Mouse (Mus musculus) cerebellum, postnatal 10 days (tissue): Measurements from ENCODE around the gene Lypd9.
"Not testable (repeated sequence)": the region's sequence is repeated elsewhere in the genome, so short reads cannot be mapped to it uniquely, and the experiment has no call there.

Experiments used
- DNase-seq, 2 experiments: peaks; one replicate each; pipeline ENCODE4 v3.0.0; 2021; ENCODE audit warnings: mixed read lengths in 2 of 2

Lypd9 gene

GRCm38 (mm10) chr11:58452759-58453158 is at the start of gene Lypd9:
Gene Lypd9, minus strand, starts transcription at chr11:58452923.
- no peak for DNase-seq

- not testable (repeated sequence) for DNase-seq
These were observed 49.7 kb upstream of the Lypd9 start, which contains the start of gene Olfr331 for GRCm38 (mm10) chr11:58502472-58502871. Gene Olfr331, minus strand, starts transcription at chr11:58502572.

- DNase-seq: peak; percentile 10 to 34
These were observed 46.6 kb upstream of the Lypd9 start for GRCm38 (mm10) chr11:58499290-58499689.

- DNase-seq: peak; percentile 5
These were observed 46.0 kb upstream of the Lypd9 start for GRCm38 (mm10) chr11:58498761-58499160.

- DNase-seq: no peak
These were observed 39.7 kb upstream of the Lypd9 start, which contains the start of gene Olfr332 for GRCm38 (mm10) chr11:58492455-58492854. Gene Olfr332, minus strand, starts transcription at chr11:58492555.

- no peak for DNase-seq
These were observed 9.4 kb upstream of the Lypd9 start, which contains the start of gene Olfr30 for GRCm38 (mm10) chr11:58462170-58462569. Gene Olfr30, minus strand, starts transcription at chr11:58462270.

- DNase-seq: no peak
These were observed 869 bp upstream of the Lypd9 start for GRCm38 (mm10) chr11:58453592-58453991.

GRCm38 (mm10) chr11:58437866-58438265 is 14.9 kb downstream of the Lypd9 start:
- DNase-seq: no peak

GRCm38 (mm10) chr11:58432259-58432658 is 20.5 kb downstream of the Lypd9 start, which contains the start of gene Gm12253:
Gene Gm12253, plus strand, starts transcription at chr11:58432559.
- DNase-seq: no peak

- no peak for DNase-seq
These were observed 31.9 kb downstream of the Lypd9 start, which contains the start of gene 1810065E05Rik for GRCm38 (mm10) chr11:58420815-58421214. Gene 1810065E05Rik, plus strand, starts transcription at chr11:58421111.

- no peak for DNase-seq
These were observed 34.4 kb downstream of the Lypd9 start for GRCm38 (mm10) chr11:58418336-58418735.

- DNase-seq: peak; percentile 66 to 74
These were observed 44.7 kb downstream of the Lypd9 start for GRCm38 (mm10) chr11:58408066-58408465.

GRCm38 (mm10) chr11:58400655-58401054 is 52.1 kb downstream of the Lypd9 start:
- no peak for DNase-seq

GRCm38 (mm10) chr11:58399985-58400645 is 52.6 kb downstream of the Lypd9 start:
- no peak for DNase-seq
